Mouse (Mus musculus): ENCODE results near the gene Ttll7.

- TF ChIP-seq CTCF (IDR thresholded peaks at IDR 0.05; ENCODE audit: extremely low read depth, insufficient read depth, insufficient read length, insufficient replicate concordance) = no peak
- no peak for TF ChIP-seq POLR2A (IDR thresholded peaks at IDR 0.05; ENCODE audit: low read depth, low read length)
Measured at GRCm38 (mm10) chr3:147028382-147028781, 176.2 kb downstream of the Ttll7 start.
